Mouse (Mus musculus) CH12.LX (cell line): ENCODE results near the gene Impg2. TPM values are rescaled to one million over a fixed set of nuclear protein-coding genes. Genes with fewer than 3 reads are reported as not detected.

Experiments
- DNase-seq: peaks from one replicate; pipeline ENCODE4 v3.0.0-alpha.2; 2013; ENCODE audit errors: extremely low read depth
- H3K27ac ChIP-seq: 2 replicates; pipeline ENCODE4 v1.5.1; 2012; ENCODE audit warnings: low read depth, mild to moderate bottlenecking, control low read depth, moderate library complexity; ENCODE audit not compliant: insufficient read depth
- H3K27me3 ChIP-seq: replicated peaks from 2 replicates; pipeline ENCODE3; 2012; ENCODE audit warnings: inconsistent platforms
- H3K36me3 ChIP-seq, 2 experiments: replicated peaks in 1 of 2; 2 replicates each; pipeline versions ENCODE3 to v1.6.1; 2012; ENCODE audit warnings: inconsistent platforms in 1 of 2, low read length in 1 of 2, mild to moderate bottlenecking in 1 of 2, mixed read lengths in 1 of 2, moderate library complexity in 1 of 2; ENCODE audit not compliant: control insufficient read depth in 1 of 2, insufficient read depth in 1 of 2
- H3K4me1 ChIP-seq, 2 experiments: 2 replicates each; pipeline ENCODE4 v1.6.1; 2012; ENCODE audit warnings: inconsistent platforms in 1 of 2, moderate library complexity in 1 of 2; ENCODE audit not compliant: insufficient read depth in 2 of 2, control insufficient read depth in 1 of 2
- H3K4me2 ChIP-seq: 2 replicates; pipeline ENCODE4 v1.6.1; 2012; ENCODE audit warnings: low read depth, mild to moderate bottlenecking, control low read depth; ENCODE audit not compliant: poor library complexity, insufficient read depth, severe bottlenecking
- H3K4me3 ChIP-seq, 3 experiments: fragments of 150-350 bp in 1 of 3; sonication (generic) in 1 of 3; replicated peaks in 1 of 3; 2 replicates each; pipeline versions ENCODE3 to v1.5.1; 2011 to 2012; ENCODE audit warnings: low read depth in 2 of 3, low read length in 2 of 3, mild to moderate bottlenecking in 2 of 3, moderate library complexity in 2 of 3, control low read depth in 1 of 3, improper control_type of control experiment in 1 of 3, inconsistent platforms in 1 of 3, mixed read lengths in 1 of 3; ENCODE audit not compliant: poor library complexity in 1 of 3
- H3K79me2 ChIP-seq: replicated peaks from 2 replicates; pipeline ENCODE4 v1.6.1; 2012; ENCODE audit warnings: mild to moderate bottlenecking, moderate library complexity; ENCODE audit not compliant: control insufficient read depth, poor library complexity, insufficient read depth, severe bottlenecking; ENCODE audit errors: extremely low read depth
- H3K9ac ChIP-seq: 2 replicates; pipeline ENCODE4 v1.6.1; 2012; ENCODE audit warnings: low read depth, mild to moderate bottlenecking, control low read depth, moderate library complexity; ENCODE audit not compliant: insufficient read depth
- H3K9me3 ChIP-seq: replicated peaks from 2 replicates; pipeline ENCODE3; 2012; ENCODE audit warnings: low read length, inconsistent platforms, mixed read lengths
- CTCF ChIP-seq, 2 experiments: IDR thresholded peaks in 1 of 2; conservative IDR thresholded peaks in 1 of 2; 2 replicates each; pipeline ENCODE4 v1.5.1; 2011 to 2012; ENCODE audit warnings: low read depth in 2 of 2, low read length in 2 of 2, improper control_type of control experiment in 1 of 2, inconsistent platforms in 1 of 2, mild to moderate bottlenecking in 1 of 2, moderate library complexity in 1 of 2
- E2F4 ChIP-seq: IDR thresholded peaks from 2 replicates; pipeline ENCODE4 v1.6.1; 2011; ENCODE audit warnings: low read depth, low read length, improper control_type of control experiment; ENCODE audit not compliant: insufficient replicate concordance
- ELF1 ChIP-seq: IDR thresholded peaks from 2 replicates; pipeline ENCODE4 v1.6.1; 2014; ENCODE audit warnings: low read depth, mild to moderate bottlenecking, inconsistent platforms, low read length, improper control_type of control experiment
- ETS1 ChIP-seq: conservative IDR thresholded peaks from 2 replicates; pipeline ENCODE4 v1.6.1; 2012; ENCODE audit warnings: low read depth, mild to moderate bottlenecking, inconsistent platforms, low read length, improper control_type of control experiment, moderate library complexity
- GABPA ChIP-seq: IDR thresholded peaks from 2 replicates; pipeline ENCODE4 v1.6.1; 2012; ENCODE audit warnings: low read depth, low read length, improper control_type of control experiment, inconsistent platforms; ENCODE audit not compliant: insufficient replicate concordance
- HCFC1 ChIP-seq: IDR thresholded peaks from 2 replicates; pipeline ENCODE4 v1.6.1; 2012; ENCODE audit warnings: low read depth, mild to moderate bottlenecking, inconsistent platforms, low read length, improper control_type of control experiment
- IRF4 ChIP-seq: IDR thresholded peaks from 2 replicates; pipeline ENCODE4 v1.6.1; 2014; ENCODE audit warnings: low read depth, mild to moderate bottlenecking, inconsistent platforms, low read length, improper control_type of control experiment
- JUND ChIP-seq: conservative IDR thresholded peaks from 2 replicates; pipeline ENCODE4 v1.6.1; 2011; ENCODE audit warnings: low read depth, low read length, improper control_type of control experiment
- KAT2A ChIP-seq: IDR thresholded peaks from 2 replicates; pipeline ENCODE4 v1.6.1; 2012; ENCODE audit warnings: low read length, improper control_type of control experiment, inconsistent platforms; ENCODE audit not compliant: insufficient replicate concordance
- MAFK ChIP-seq: IDR thresholded peaks from 2 replicates; pipeline ENCODE4 v1.6.1; 2011; ENCODE audit warnings: low read length, improper control_type of control experiment; ENCODE audit not compliant: insufficient replicate concordance
- MAX ChIP-seq: IDR thresholded peaks from 2 replicates; pipeline ENCODE4 v1.6.1; 2011; ENCODE audit warnings: low read length, improper control_type of control experiment
- MAZ ChIP-seq: IDR thresholded peaks from 2 replicates; pipeline ENCODE4 v1.6.1; 2012; ENCODE audit warnings: low read depth, mild to moderate bottlenecking, inconsistent platforms, low read length, improper control_type of control experiment, moderate library complexity
- MEF2A ChIP-seq: IDR thresholded peaks from 2 replicates; pipeline ENCODE4 v1.6.1; 2014; ENCODE audit warnings: low read depth, mild to moderate bottlenecking, inconsistent platforms, low read length, improper control_type of control experiment, borderline replicate concordance
- MXI1 ChIP-seq: IDR thresholded peaks from 2 replicates; pipeline ENCODE4 v1.6.1; 2011; ENCODE audit warnings: mild to moderate bottlenecking, low read depth, low read length, improper control_type of control experiment
- MYC ChIP-seq: IDR thresholded peaks from 2 replicates; pipeline ENCODE4 v1.6.1; 2011; ENCODE audit warnings: low read depth, mild to moderate bottlenecking, improper control_type of control experiment, low read length
- NELFE ChIP-seq: IDR thresholded peaks from 2 replicates; pipeline ENCODE4 v1.6.1; 2011; ENCODE audit warnings: low read depth, low read length, improper control_type of control experiment
- POLR2A ChIP-seq: IDR thresholded peaks from 2 replicates; pipeline ENCODE4 v1.6.1; 2011; ENCODE audit warnings: low read depth, mild to moderate bottlenecking, improper control_type of control experiment, low read length
- POLR2AphosphoS2 ChIP-seq: IDR thresholded peaks from 2 replicates; pipeline ENCODE4 v1.6.1; 2011; ENCODE audit warnings: low read depth, low read length, improper control_type of control experiment
- RAD21 ChIP-seq: IDR thresholded peaks from 2 replicates; pipeline ENCODE4 v1.6.1; 2011; ENCODE audit warnings: low read depth, mild to moderate bottlenecking, low read length, improper control_type of control experiment, moderate library complexity
- RCOR1 ChIP-seq: conservative IDR thresholded peaks from 2 replicates; pipeline ENCODE4 v1.6.1; 2012; ENCODE audit warnings: low read depth, mild to moderate bottlenecking, inconsistent platforms, low read length, improper control_type of control experiment
- SIN3A ChIP-seq: IDR thresholded peaks from 2 replicates; pipeline ENCODE4 v1.6.1; 2012; ENCODE audit warnings: low read length, improper control_type of control experiment, inconsistent platforms
- SMC3 ChIP-seq: IDR thresholded peaks from 2 replicates; pipeline ENCODE4 v1.6.1; 2011; ENCODE audit warnings: low read depth, low read length, improper control_type of control experiment
- USF2 ChIP-seq: conservative IDR thresholded peaks from 2 replicates; pipeline ENCODE4 v1.6.1; 2011; ENCODE audit warnings: low read depth, low read length, improper control_type of control experiment
- ZKSCAN1 ChIP-seq: IDR thresholded peaks from 2 replicates; pipeline ENCODE4 v1.6.1; 2012; ENCODE audit warnings: low read depth, inconsistent platforms, low read length, improper control_type of control experiment, borderline replicate concordance
- dilution Hi-C: fragments of 300-500 bp; cut with MboI; formaldehyde crosslinking; loops from 2 replicates; pipeline ENCODE4 v1.14.3; 2020; ENCODE audit warnings: low sequenced_read_pairs; ENCODE audit not compliant: extremely low pct_unique_long_range_greater_than_20kb, extremely low pct_ligation_motif_present
- in situ Hi-C: fragments of 300-500 bp; cut with MboI; formaldehyde crosslinking; loops from 3 replicates; pipeline ENCODE4 v1.14.3; 2019; ENCODE audit warnings: low sequenced_read_pairs, low pct_ligation_motif_present, low pct_unique_long_range_greater_than_20kb, mixed read lengths
- polyA plus RNA-seq: library from polyadenylated mRNA; unstranded; fragments of >175 nt; gene quantifications from 2 replicates; pipeline ENCODE4 v1.2.1, GENCODE M21; 2012; ENCODE audit warnings: low read depth; ENCODE audit not compliant: insufficient read length
- total RNA-seq, 2 experiments: library from RNA; depleted of rRNA; stranded (reverse); fragments of 300-350 nt in 1 of 2; fragments of >200 nt in 1 of 2; gene quantifications; 2 replicates each; pipeline ENCODE4 v1.2.3; 2012 to 2014

Impg2 gene
- total and polyA plus RNA-seq, 3 experiments = 0.04 to 0.34 (median 0.05) TPM

- H3K4me3 ChIP-seq = no peak overlapping the region
- no peak overlapping the region for H3K27ac ChIP-seq
- H3K9ac ChIP-seq = no peak overlapping the region
- H3K36me3 ChIP-seq = no peaks in the 10 kb centered on the region
- in situ Hi-C loops (no loop called here), dilution Hi-C loops (no loop called here)
- H3K4me2 ChIP-seq = no peak overlapping the region
- H3K4me1 ChIP-seq = peaks cover 0 to 4% of the 10 kb centered on the region in 2 experiments; a peak in 2 of 4 replicates
- no peaks in the 10 kb centered on the region for H3K9me3 ChIP-seq
- TF ChIP-seq HCFC1 (no peak), E2F4 (no peak), ZKSCAN1 (no peak), IRF4 (no peak), NELFE (no peak), CTCF (conservative IDR thresholded peaks at IDR 0.05 in 1 of 2, IDR thresholded peaks at IDR 0.05 in 1 of 2; ENCODE audit: low read depth in 2 of 2, low read length in 2 of 2) (no peak), MYC (no peak), MAFK (no peak), KAT2A (no peak), RAD21 (no peak)
- H3K27me3 ChIP-seq = no peaks in the 10 kb centered on the region
- H3K79me2 ChIP-seq = no peaks in the 10 kb centered on the region
- DNase-seq = no peak
Observed at GRCm38 (mm10) chr16:56304167-56304566, 100.1 kb downstream of the Impg2 start.

- dilution Hi-C loops = no loop called here
- TF ChIP-seq HCFC1 (no peak), RCOR1 (no peak), RAD21 (no peak), GABPA (no peak), POLR2AphosphoS2 (no peak), POLR2A (no peak), NELFE (no peak), CTCF (conservative IDR thresholded peaks at IDR 0.05 in 1 of 2, IDR thresholded peaks at IDR 0.05 in 1 of 2; ENCODE audit: low read depth in 2 of 2, low read length in 2 of 2) (no peak), USF2 (no peak), SMC3 (no peak), JUND (no peak), ETS1 (no peak), MAZ (no peak), MXI1 (no peak), MYC (no peak), ELF1 (no peak), MEF2A (no peak), SIN3A (no peak), MAX (no peak)
Observed at GRCm38 (mm10) chr16:56307575-56307974, 103.5 kb downstream of the Impg2 start.

More at GRCm38 (mm10) chr16:56307575-56307974, 103.5 kb downstream of the Impg2 start:
- H3K79me2 ChIP-seq = no peaks in the 10 kb centered on the region
- H3K4me1 ChIP-seq = peaks cover 0 to under 1% of the 10 kb centered on the region in 2 experiments; a peak in 2 of 4 replicates
- H3K36me3 ChIP-seq = no peaks in the 10 kb centered on the region
- no peaks in the 10 kb centered on the region for H3K9me3 ChIP-seq
- H3K27me3 ChIP-seq = no peaks in the 10 kb centered on the region
- H3K4me3 ChIP-seq = no peak overlapping the region
- H3K27ac ChIP-seq = no peak overlapping the region
- in situ Hi-C loops = no loop called here
- DNase-seq = no peak
- no peak overlapping the region for H3K4me2 ChIP-seq
- no peak overlapping the region for H3K9ac ChIP-seq
